Mouse (Mus musculus): ENCODE data around the gene Stmn1. TPM values are rescaled to one million over a fixed set of nuclear protein-coding genes. Genes with fewer than 3 reads are reported as not detected.

Stmn1 gene
- polyA plus RNA-seq, 1 experiment from 2014 or later, result 979 TPM

DNA sequence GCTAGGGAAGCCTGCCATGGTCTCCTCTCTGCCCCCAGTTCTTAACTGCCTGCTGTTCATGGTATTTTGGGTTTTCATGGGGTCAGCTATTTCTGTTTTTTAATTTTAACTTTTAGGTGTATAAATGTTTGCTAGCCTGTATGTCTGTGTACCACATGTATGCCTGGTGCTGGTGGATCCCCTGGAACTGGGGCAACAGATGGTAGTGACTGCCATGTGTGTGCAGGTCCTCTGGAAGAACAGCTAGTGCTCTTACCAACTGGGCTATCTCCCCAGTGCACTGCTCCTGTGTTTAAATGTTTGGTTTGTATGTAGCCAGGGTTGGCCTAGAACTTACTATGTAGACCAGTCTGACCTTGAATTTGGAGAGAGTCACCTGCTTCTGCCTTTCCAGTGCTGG is 51.2 kb downstream of the Stmn1 start:
- no peaks in the 10 kb centered on the region for H3K27me3 ChIP-seq (ENCODE audit: control insufficient read depth, insufficient read depth, low read length)
- H3K4me2 ChIP-seq (ENCODE audit: low read depth, low read length), result no peak overlapping the region
- no peak overlapping the region for H3K4me3 ChIP-seq (ENCODE audit: low read length)
- H3K9me3 ChIP-seq (replicated peaks; ENCODE audit: control insufficient read depth, low read length), result no peaks in the 10 kb centered on the region
- no peak overlapping the region for H3K27ac ChIP-seq (ENCODE audit: low read length)
- peaks cover 7% of the 10 kb centered on the region; the same call in 1 of the 2 replicates for H3K36me3 ChIP-seq (ENCODE audit: control insufficient read depth, insufficient read depth)
- no peak overlapping the region for H3K9ac ChIP-seq (ENCODE audit: low read length)
- ATAC-seq (replicated peaks; ENCODE audit: extremely low read depth, insufficient read depth, low FRiP score), result no peak
- peaks cover 31% of the 10 kb centered on the region for H3K4me1 ChIP-seq (ENCODE audit: control insufficient read depth, insufficient read depth, low read length)

Small RNA genes lying within 50 kb of the gene (microRNA-seq; reads per million reads assigned to microRNA genes)
- not detected for gene Gm23634

Other genes with a start within 250 kb of the Stmn1 start
- not detected in 2 replicates for gene Catsper4, start 240.9 kb upstream of the Stmn1 start, polyA plus RNA-seq (2015; fragmentation: Nextera tagmentation; extraction: Ambion mirVana)
- gene Cnksr1, start 229.9 kb upstream of the Stmn1 start, polyA plus RNA-seq (2015; fragmentation: Nextera tagmentation; extraction: Ambion mirVana), result 1.1 and 2.3 TPM in 2 replicates
- gene E130218I03Rik, start 224.7 kb upstream of the Stmn1 start, polyA plus RNA-seq (2015; fragmentation: Nextera tagmentation; extraction: Ambion mirVana), result 0.22 TPM in 1 of 2 replicates, not detected in the other
- gene Zfp593, start 222.7 kb upstream of the Stmn1 start, polyA plus RNA-seq (2015; fragmentation: Nextera tagmentation; extraction: Ambion mirVana), result 8.7 and 9.5 TPM in 2 replicates
- gene Gm30191, start 221.4 kb upstream of the Stmn1 start, polyA plus RNA-seq (2015; fragmentation: Nextera tagmentation; extraction: Ambion mirVana), result not detected in 2 replicates
- 5.8 and 6.3 TPM in 2 replicates for gene Grrp1, start 214.2 kb upstream of the Stmn1 start, polyA plus RNA-seq (2015; fragmentation: Nextera tagmentation; extraction: Ambion mirVana)
- gene Pdik1l, start 180.4 kb upstream of the Stmn1 start, polyA plus RNA-seq (2015; fragmentation: Nextera tagmentation; extraction: Ambion mirVana), result 13.0 and 13.9 TPM in 2 replicates
- 175 and 177 TPM in 2 replicates for gene Trim63, start 153.2 kb upstream of the Stmn1 start, polyA plus RNA-seq (2015; fragmentation: Nextera tagmentation; extraction: Ambion mirVana)
- gene Slc30a2, start 125.1 kb upstream of the Stmn1 start, polyA plus RNA-seq (2015; fragmentation: Nextera tagmentation; extraction: Ambion mirVana), result 0.21 and 0.42 TPM in 2 replicates
- gene Extl1, start 84.5 kb upstream of the Stmn1 start, polyA plus RNA-seq (2015; fragmentation: Nextera tagmentation; extraction: Ambion mirVana), result 2.6 and 2.8 TPM in 2 replicates
- 9.6 and 10.5 TPM in 2 replicates for gene Pafah2, start 72.0 kb upstream of the Stmn1 start, polyA plus RNA-seq (2015; fragmentation: Nextera tagmentation; extraction: Ambion mirVana)
- 12.4 and 13.2 TPM in 2 replicates for gene Paqr7, start 28.4 kb downstream of the Stmn1 start, polyA plus RNA-seq (2015; fragmentation: Nextera tagmentation; extraction: Ambion mirVana)
- 8.1 and 10.0 TPM in 2 replicates for gene Aunip, start 42.7 kb downstream of the Stmn1 start, polyA plus RNA-seq (2015; fragmentation: Nextera tagmentation; extraction: Ambion mirVana)
- 165 and 167 TPM in 2 replicates for gene Mtfr1l, start 67.1 kb downstream of the Stmn1 start, polyA plus RNA-seq (2015; fragmentation: Nextera tagmentation; extraction: Ambion mirVana)
- gene Selenon, start 83.8 kb downstream of the Stmn1 start, polyA plus RNA-seq (2015; fragmentation: Nextera tagmentation; extraction: Ambion mirVana), result 5.4 and 7.9 TPM in 2 replicates
- 4.4 and 5.1 TPM in 2 replicates for gene Man1c1, start 236.0 kb downstream of the Stmn1 start, polyA plus RNA-seq (2015; fragmentation: Nextera tagmentation; extraction: Ambion mirVana)

Data from heart, embryonic 16.5 days (tissue).